Mouse (Mus musculus) hindbrain, embryonic 14.5 days (tissue): ENCODE measurements around the gene Wdr4. TPM values are rescaled to one million over a fixed set of nuclear protein-coding genes. Genes with fewer than 3 reads are reported as not detected.

Experiments used
- ATAC-seq: fragments of 200-750 bp; cut with Nextera tagmentation; 2 replicates; pipeline ENCODE4 v1.8.0; 2017; ENCODE audit warnings: moderate number of reproducible peaks, mild to moderate bottlenecking, moderate TSS enrichment, moderate library complexity; ENCODE audit not compliant: low FRiP score
- DNase-seq: peaks from one replicate; pipeline ENCODE4 v3.0.0-alpha.2; 2015; ENCODE audit warnings: low spot score
- H3K27ac ChIP-seq: fragments of 300-500 bp; sonication (generic); 2 replicates; pipeline ENCODE4 v1.5.1; 2014; ENCODE audit warnings: mild to moderate bottlenecking, moderate library complexity
- H3K27me3 ChIP-seq: fragments of 300-500 bp; sonication (generic); 2 replicates; pipeline ENCODE4 v1.6.1; 2014; ENCODE audit warnings: mild to moderate bottlenecking, low read length, mixed read lengths; ENCODE audit not compliant: control insufficient read depth, insufficient read depth
- H3K36me3 ChIP-seq: fragments of 300-500 bp; sonication (generic); replicated peaks from 2 replicates; pipeline ENCODE4 v1.6.1; 2014; ENCODE audit not compliant: control insufficient read depth, insufficient read depth
- H3K4me1 ChIP-seq: fragments of 300-500 bp; sonication (generic); replicated peaks from 2 replicates; pipeline ENCODE4 v1.6.1; 2014; ENCODE audit warnings: antibody characterized with exemption, low read length, mixed read lengths; ENCODE audit not compliant: control insufficient read depth, insufficient read depth
- H3K4me2 ChIP-seq: fragments of 300-500 bp; sonication (generic); replicated peaks from 2 replicates; pipeline ENCODE4 v1.6.1; 2014; ENCODE audit warnings: mild to moderate bottlenecking, moderate library complexity
- H3K4me3 ChIP-seq: fragments of 300-500 bp; sonication (generic); replicated peaks from 2 replicates; pipeline ENCODE4 v1.5.1; 2014; ENCODE audit warnings: mild to moderate bottlenecking, low read length
- H3K9ac ChIP-seq: fragments of 300-500 bp; sonication (generic); 2 replicates; pipeline ENCODE4 v1.6.1; 2014
- H3K9me3 ChIP-seq: fragments of 300-500 bp; sonication (generic); 2 replicates; pipeline ENCODE4 v1.6.1; 2016; ENCODE audit warnings: low read length; ENCODE audit not compliant: control insufficient read depth
- WGBS: fragments of 180-500 bp; shearing (Covaris S2); extraction: QIAGEN DNeasy Blood & Tissue Kit; methylation state at CpG from one replicate; pipeline ENCODE4 v1.1.7; 2014; 5-methylcytosine and 5-hydroxymethylcytosine counted together
- polyA plus RNA-seq: library from polyadenylated mRNA; unstranded; fragments of >200 nt; fragmentation: Nextera tagmentation; extraction: Ambion mirVana; gene quantifications from 2 replicates; pipeline ENCODE4 v1.2.1, GENCODE M21; 2014

The Wdr4 gene
- polyA plus RNA-seq, 1 experiment from 2014 or later = 29.5 TPM

GRCm38 (mm10) chr17:31503337-31503736 lies 16.4 kb downstream of the Wdr4 start:
- DNase-seq = no peak
- ATAC-seq = no peak
- Histone ChIP-seq H3K9ac (no peak overlapping the region), H3K4me1 (no peaks in the 10 kb centered on the region), H3K4me2 (no peak overlapping the region), H3K9me3 (no peaks in the 10 kb centered on the region), H3K27ac (no peak overlapping the region), H3K4me3 (no peak overlapping the region), H3K36me3 (peaks cover 89% of the 10 kb centered on the region), H3K27me3 (no peaks in the 10 kb centered on the region)
- WGBS = 95% methylated on average over 12 of the region's 12 CpGs

- Histone ChIP-seq H3K36me3 (peaks cover 89% of the 10 kb centered on the region), H3K4me2 (no peak overlapping the region), H3K9me3 (no peaks in the 10 kb centered on the region), H3K4me1 (no peaks in the 10 kb centered on the region), H3K9ac (no peak overlapping the region), H3K27me3 (no peaks in the 10 kb centered on the region), H3K4me3 (no peak overlapping the region), H3K27ac (no peak overlapping the region)
- 95% methylated on average over 12 of the region's 12 CpGs for WGBS
- DNase-seq (no peak), ATAC-seq (no peak)
Measured at GRCm38 (mm10) chr17:31502261-31502927, 17.4 kb downstream of the Wdr4 start.

- Histone ChIP-seq H3K9ac (no peak overlapping the region), H3K27me3 (no peaks in the 10 kb centered on the region), H3K4me1 (no peaks in the 10 kb centered on the region), H3K9me3 (no peaks in the 10 kb centered on the region), H3K27ac (no peak overlapping the region), H3K4me2 (no peak overlapping the region), H3K4me3 (no peak overlapping the region), H3K36me3 (peaks cover 94% of the 10 kb centered on the region)
- DNase-seq (no peak), ATAC-seq (no peak)
- WGBS = 98% methylated on average over 3 of the region's 3 CpGs
Measured at GRCm38 (mm10) chr17:31500908-31501307, 18.9 kb downstream of the Wdr4 start.

- H3K9ac ChIP-seq = no peak overlapping the region
- no peaks in the 10 kb centered on the region for H3K27me3 ChIP-seq
- DNase-seq (no peak), ATAC-seq (no peak)
- no peaks in the 10 kb centered on the region for H3K4me1 ChIP-seq
- no peak overlapping the region for H3K27ac ChIP-seq
- no peak overlapping the region for H3K4me3 ChIP-seq
- H3K9me3 ChIP-seq = no peaks in the 10 kb centered on the region
- H3K36me3 ChIP-seq = peaks cover 94% of the 10 kb centered on the region
- WGBS = 89% methylated on average over 8 of the region's 8 CpGs
- H3K4me2 ChIP-seq = no peak overlapping the region
Measured at GRCm38 (mm10) chr17:31500416-31500815, 19.4 kb downstream of the Wdr4 start.

GRCm38 (mm10) chr17:31499725-31500124 lies 20.1 kb downstream of the Wdr4 start:
- H3K27ac ChIP-seq = no peak overlapping the region
- peaks cover 96% of the 10 kb centered on the region for H3K36me3 ChIP-seq
- no peaks in the 10 kb centered on the region for H3K27me3 ChIP-seq
- H3K4me1 ChIP-seq = no peaks in the 10 kb centered on the region
- no peak overlapping the region for H3K4me3 ChIP-seq
- H3K9ac ChIP-seq = no peak overlapping the region
- ATAC-seq (no peak), DNase-seq (no peak)
- H3K9me3 ChIP-seq = no peaks in the 10 kb centered on the region
- WGBS = 94% methylated on average over 12 of the region's 12 CpGs
- H3K4me2 ChIP-seq = no peak overlapping the region

GRCm38 (mm10) chr17:31497726-31498125 lies 22.1 kb downstream of the Wdr4 start:
- H3K4me1 ChIP-seq = no peaks in the 10 kb centered on the region
- H3K27me3 ChIP-seq = no peaks in the 10 kb centered on the region
- no peak overlapping the region for H3K27ac ChIP-seq
- H3K4me3 ChIP-seq = no peak overlapping the region
- no peak overlapping the region for H3K9ac ChIP-seq
- no peak overlapping the region for H3K4me2 ChIP-seq
- no peaks in the 10 kb centered on the region for H3K9me3 ChIP-seq
- DNase-seq (no peak), ATAC-seq (no peak)
- H3K36me3 ChIP-seq = peaks cover 76% of the 10 kb centered on the region
- 90% methylated on average over 6 of the region's 6 CpGs for WGBS

GRCm38 (mm10) chr17:31494989-31495388 lies 24.8 kb downstream of the Wdr4 start:
- no peaks in the 10 kb centered on the region for H3K9me3 ChIP-seq
- no peak overlapping the region for H3K4me2 ChIP-seq
- peaks cover 51% of the 10 kb centered on the region for H3K36me3 ChIP-seq
- H3K27ac ChIP-seq = no peak overlapping the region
- H3K4me1 ChIP-seq = no peaks in the 10 kb centered on the region
- H3K27me3 ChIP-seq = no peaks in the 10 kb centered on the region
- no peak overlapping the region for H3K4me3 ChIP-seq
- 100% methylated on average over 1 of the region's 1 CpGs for WGBS
- DNase-seq = no peak
- no peak overlapping the region for H3K9ac ChIP-seq
- ATAC-seq = no peak

- ATAC-seq (peak; percentile 61; the same call in 1 of the 2 replicates), DNase-seq (peak; percentile 94)
- Histone ChIP-seq H3K4me3 (no peak overlapping the region), H3K4me2 (no peak overlapping the region), H3K27me3 (no peaks in the 10 kb centered on the region), H3K4me1 (no peaks in the 10 kb centered on the region), H3K9me3 (no peaks in the 10 kb centered on the region), H3K27ac (no peak overlapping the region), H3K9ac (no peak overlapping the region), H3K36me3 (peaks cover 25% of the 10 kb centered on the region)
- WGBS = 0% methylated on average over 2 of the region's 2 CpGs
Measured at GRCm38 (mm10) chr17:31492416-31492815, 27.4 kb downstream of the Wdr4 start.

- no peak overlapping the region for H3K4me3 ChIP-seq
- H3K9ac ChIP-seq = no peak overlapping the region
- DNase-seq (no peak), ATAC-seq (no peak)
- no peaks in the 10 kb centered on the region for H3K27me3 ChIP-seq
- no peak overlapping the region for H3K4me2 ChIP-seq
- H3K9me3 ChIP-seq = no peaks in the 10 kb centered on the region
- H3K27ac ChIP-seq = no peak overlapping the region
- H3K36me3 ChIP-seq = peaks cover 16% of the 10 kb centered on the region
- H3K4me1 ChIP-seq = no peaks in the 10 kb centered on the region
Measured at GRCm38 (mm10) chr17:31491355-31491754, 28.4 kb downstream of the Wdr4 start.
